23 mouse cellular contexts compared by ENCODE assay signal in genomic region chr1:137955139-137955538, GRCm38 (mm10).
DNase-seq lines count a peak whose midpoint lies in the region; ATAC-seq lines count a peak whose summit lies in the region.
"Had no signal": no experiment of that assay in that cellular context is flagged by ENCODE, and none has a peak within 500 bp of the region (broad histone marks: within the 10 kb centered on the region; RNA-seq: fewer than 3 reads in every experiment).

No protein-coding gene starts in this region.

- no peaks in the 10 kb centered on the region for H3K27me3 ChIP-seq in embryonic facial prominence, embryonic 13.5 days
- H3K27me3 ChIP-seq in embryonic facial prominence, embryonic 10.5 days (replicated peaks; ENCODE audit: low read depth, poor library complexity, severe bottlenecking), result no peaks in the 10 kb centered on the region
- H3K27me3 ChIP-seq in kidney, embryonic 15.5 days, result no peaks in the 10 kb centered on the region
- H3K27me3 ChIP-seq in limb, embryonic 12.5 days, result no peaks in the 10 kb centered on the region
- no peaks in the 10 kb centered on the region for H3K27me3 ChIP-seq in limb, embryonic 10.5 days (ENCODE audit: low read depth, poor library complexity, severe bottlenecking)
- H3K27me3 ChIP-seq: forebrain, embryonic 12.5 days; forebrain, embryonic 15.5 days; hindbrain, embryonic 12.5 days; hindbrain, embryonic 15.5 days had no signal

- no peak for DNase-seq in embryonic facial prominence, embryonic 10.5 days (ENCODE audit: low spot score)
- DNase-seq in kidney, adult 18-20 months, result no peak
- DNase-seq in limb, embryonic 10.5 days (ENCODE audit: low spot score), result no peak
- DNase-seq: adrenal gland, adult 8-10 months; adrenal gland, postnatal 25 days; cerebellum, adult 11-12 months; cerebellum, adult 8-10 months; cerebellum, postnatal 10 days; cerebellum, postnatal 36 days; embryo, embryonic 11 days; gastrocnemius, adult 2 months; gastrocnemius, postnatal 14 days; heart, adult 11 months had no signal

- H3K9ac ChIP-seq in embryonic facial prominence, embryonic 13.5 days, result no peak overlapping the region
- H3K9ac ChIP-seq in kidney, embryonic 15.5 days, result no peak overlapping the region
- no peak overlapping the region for H3K9ac ChIP-seq in limb, embryonic 12.5 days (replicated peaks)
- H3K9ac ChIP-seq: forebrain, embryonic 12.5 days; forebrain, embryonic 15.5 days; hindbrain, embryonic 12.5 days; hindbrain, embryonic 15.5 days had no signal

- WGBS in embryonic facial prominence, embryonic 13.5 days, result 50% methylated on average over 2 of the region's 2 CpGs
- 74% methylated on average over 2 of the region's 2 CpGs for WGBS in embryonic facial prominence, embryonic 10.5 days
- 45% methylated on average over 2 of the region's 2 CpGs for WGBS in kidney, embryonic 15.5 days
- 70% methylated on average over 2 of the region's 2 CpGs for WGBS in limb, embryonic 12.5 days
- 76% methylated on average over 2 of the region's 2 CpGs for WGBS in limb, embryonic 10.5 days

- H3K4me2 ChIP-seq in embryonic facial prominence, embryonic 13.5 days, result no peak overlapping the region
- H3K4me2 ChIP-seq in kidney, embryonic 15.5 days, result no peak overlapping the region
- no peak overlapping the region for H3K4me2 ChIP-seq in limb, embryonic 12.5 days
- H3K4me2 ChIP-seq: forebrain, embryonic 12.5 days; forebrain, embryonic 15.5 days; heart, embryonic 11.5 days; hindbrain, embryonic 12.5 days; hindbrain, embryonic 15.5 days had no signal

- peaks cover 31% of the 10 kb centered on the region for H3K4me1 ChIP-seq in embryonic facial prominence, embryonic 13.5 days
- H3K4me1 ChIP-seq in embryonic facial prominence, embryonic 10.5 days, result no peaks in the 10 kb centered on the region
- peaks cover 6% of the 10 kb centered on the region for H3K4me1 ChIP-seq in kidney, embryonic 15.5 days
- peaks cover 24% of the 10 kb centered on the region for H3K4me1 ChIP-seq in limb, embryonic 12.5 days (replicated peaks)
- H3K4me1 ChIP-seq in limb, embryonic 10.5 days, result peaks cover 15% of the 10 kb centered on the region
- H3K4me1 ChIP-seq: hindbrain, embryonic 15.5 days had no signal

- no peaks in the 10 kb centered on the region for H3K9me3 ChIP-seq in embryonic facial prominence, embryonic 13.5 days
- no peaks in the 10 kb centered on the region for H3K9me3 ChIP-seq in embryonic facial prominence, embryonic 10.5 days
- no peaks in the 10 kb centered on the region for H3K9me3 ChIP-seq in kidney, embryonic 15.5 days (replicated peaks)
- no peaks in the 10 kb centered on the region for H3K9me3 ChIP-seq in limb, embryonic 12.5 days
- H3K9me3 ChIP-seq in limb, embryonic 10.5 days (replicated peaks), result no peaks in the 10 kb centered on the region
- H3K9me3 ChIP-seq: forebrain, embryonic 12.5 days; forebrain, embryonic 15.5 days; hindbrain, embryonic 12.5 days; hindbrain, embryonic 15.5 days had no signal

- no peak overlapping the region for H3K4me3 ChIP-seq in embryonic facial prominence, embryonic 13.5 days
- no peak overlapping the region for H3K4me3 ChIP-seq in embryonic facial prominence, embryonic 10.5 days
- H3K4me3 ChIP-seq in kidney, embryonic 15.5 days (replicated peaks), result no peak overlapping the region
- no peak overlapping the region for H3K4me3 ChIP-seq in limb, embryonic 12.5 days (replicated peaks)
- H3K4me3 ChIP-seq in limb, embryonic 10.5 days, result no peak overlapping the region
- H3K4me3 ChIP-seq: erythroblast, embryonic 14.5 days; forebrain, embryonic 12.5 days; forebrain, embryonic 15.5 days; gastrocnemius, adult 2 months; hindbrain, embryonic 12.5 days; hindbrain, embryonic 15.5 days had no signal

- ATAC-seq in embryonic facial prominence, embryonic 13.5 days (ENCODE audit: insufficient number of reproducible peaks, insufficient read depth, low FRiP score, low TSS enrichment, low read depth), result no peak
- peak; percentile 80 for ATAC-seq in kidney, embryonic 15.5 days (replicated peaks; ENCODE audit: low FRiP score)
- ATAC-seq in limb, embryonic 12.5 days (ENCODE audit: insufficient number of reproducible peaks, insufficient read depth, low FRiP score, low TSS enrichment, low read depth), result no peak
- ATAC-seq: activated CD4-positive, CD25-positive, alpha-beta regulatory T cell, adult 4 months; forebrain, embryonic 15.5 days had no signal

- peak overlapping the region; percentile 73 for H3K27ac ChIP-seq in embryonic facial prominence, embryonic 13.5 days
- H3K27ac ChIP-seq in embryonic facial prominence, embryonic 10.5 days (replicated peaks), result no peak overlapping the region
- H3K27ac ChIP-seq in kidney, embryonic 15.5 days, result peak overlapping the region; percentile 48; the same call in 1 of the 2 replicates
- H3K27ac ChIP-seq in limb, embryonic 12.5 days, result peak overlapping the region; percentile 57; the same call in 1 of the 2 replicates
- H3K27ac ChIP-seq in limb, embryonic 10.5 days, result no peak overlapping the region
- H3K27ac ChIP-seq: forebrain, embryonic 12.5 days; gastrocnemius, adult 2 months; hindbrain, embryonic 12.5 days had no signal

- H3K36me3 ChIP-seq in embryonic facial prominence, embryonic 13.5 days, result 0 out of 2 replicates have a peak, but pooled peaks cover 6% of the 10 kb centered on the region
- peaks cover 54% of the 10 kb centered on the region for H3K36me3 ChIP-seq in embryonic facial prominence, embryonic 10.5 days (replicated peaks)
- H3K36me3 ChIP-seq in kidney, embryonic 15.5 days, result peaks cover 11% of the 10 kb centered on the region; the same call in 1 of the 2 replicates
- peaks cover 23% of the 10 kb centered on the region; the same call in 1 of the 2 replicates for H3K36me3 ChIP-seq in limb, embryonic 12.5 days
- H3K36me3 ChIP-seq in limb, embryonic 10.5 days, result peaks cover 35% of the 10 kb centered on the region
- H3K36me3 ChIP-seq: hindbrain, embryonic 12.5 days; hindbrain, embryonic 15.5 days had no signal

Comparison
In these comparisons a context has a peak if more than half of its experiments do, and no peak if none do; other contexts are left out.
1. H3K27ac ChIP-seq: peak in embryonic facial prominence, embryonic 13.5 days (single experiment), kidney, embryonic 15.5 days (single experiment) and limb, embryonic 12.5 days (single experiment); none in embryonic facial prominence, embryonic 10.5 days (single experiment) and limb, embryonic 10.5 days (single experiment).